Mouse (Mus musculus) urinary bladder, postnatal 10 days (tissue): ENCODE results near the gene Gpx5.

Source experiments
- DNase-seq: peaks from one replicate; pipeline ENCODE4 v3.0.0; 2022; ENCODE audit warnings: low spot score

Gpx5 gene

GRCm38 (mm10) chr13:21292631-21293030 is at the start of gene Gpx5:
TSS of gene Gpx5 (minus strand) at chr13:21292731.
- DNase-seq: no peak

GRCm38 (mm10) chr13:21327424-21327823 is 34.9 kb upstream of the Gpx5 start:
- no peak for DNase-seq

GRCm38 (mm10) chr13:21326657-21327211 is 34.2 kb upstream of the Gpx5 start:
- peak; percentile 38 for DNase-seq

GRCm38 (mm10) chr13:21326191-21326590 is 33.7 kb upstream of the Gpx5 start:
- DNase-seq: no peak

GRCm38 (mm10) chr13:21323405-21323804 is 30.9 kb upstream of the Gpx5 start:
- DNase-seq: no peak

GRCm38 (mm10) chr13:21322509-21323375 is 30.2 kb upstream of the Gpx5 start:
- DNase-seq: no peak

- DNase-seq: no peak
These were observed 29.5 kb upstream of the Gpx5 start for GRCm38 (mm10) chr13:21321890-21322494.

GRCm38 (mm10) chr13:21320262-21320661 is 27.7 kb upstream of the Gpx5 start:
- no peak for DNase-seq

- no peak for DNase-seq
These were observed 21.4 kb upstream of the Gpx5 start for GRCm38 (mm10) chr13:21313903-21314302.

- no peak for DNase-seq
These were observed 20.3 kb upstream of the Gpx5 start for GRCm38 (mm10) chr13:21312854-21313253.

GRCm38 (mm10) chr13:21311926-21312325 is 19.4 kb upstream of the Gpx5 start, which contains the start of gene Gpx6:
TSS of gene Gpx6 (plus strand) at chr13:21312125.
- no peak for DNase-seq

- no peak for DNase-seq
These were observed 17.3 kb upstream of the Gpx5 start for GRCm38 (mm10) chr13:21309788-21310187.

- DNase-seq: no peak
These were observed 12.0 kb upstream of the Gpx5 start for GRCm38 (mm10) chr13:21304483-21305066.

GRCm38 (mm10) chr13:21298557-21298956 is 6.0 kb upstream of the Gpx5 start:
- DNase-seq: no peak

GRCm38 (mm10) chr13:21279559-21279958 is 13.0 kb downstream of the Gpx5 start:
- no peak for DNase-seq

GRCm38 (mm10) chr13:21279076-21279475 is 13.5 kb downstream of the Gpx5 start:
- no peak for DNase-seq

- DNase-seq: no peak
These were observed 16.0 kb downstream of the Gpx5 start for GRCm38 (mm10) chr13:21276551-21276950.

GRCm38 (mm10) chr13:21275815-21276550 is 16.5 kb downstream of the Gpx5 start:
- no peak for DNase-seq

GRCm38 (mm10) chr13:21275021-21275814 is 17.3 kb downstream of the Gpx5 start:
- DNase-seq: no peak

GRCm38 (mm10) chr13:21268262-21268661 is 24.3 kb downstream of the Gpx5 start:
- DNase-seq: no peak

GRCm38 (mm10) chr13:21267541-21267940 is 25.0 kb downstream of the Gpx5 start:
- no peak for DNase-seq
